Mouse (Mus musculus) midbrain, embryonic 14.5 days (tissue): ENCODE results near the gene Lgals1. TPM values are rescaled to one million over a fixed set of nuclear protein-coding genes. Genes with fewer than 3 reads are reported as not detected.

Source experiments
- ATAC-seq: fragments of 200-750 bp; cut with Nextera tagmentation; 2 replicates; pipeline ENCODE4 v1.8.0; 2017; ENCODE audit warnings: moderate number of reproducible peaks, moderate library complexity; ENCODE audit not compliant: low FRiP score, low TSS enrichment
- DNase-seq: peaks from one replicate; pipeline ENCODE4 v3.0.0-alpha.2; 2015
- H3K27ac ChIP-seq: fragments of 300-500 bp; sonication (generic); replicated peaks from 2 replicates; pipeline ENCODE4 v1.5.1; 2014; ENCODE audit warnings: mild to moderate bottlenecking, low read depth, low read length, moderate library complexity
- H3K27me3 ChIP-seq: fragments of 300-500 bp; sonication (generic); 2 replicates; pipeline ENCODE4 v1.6.1; 2014; ENCODE audit warnings: low read length, control low read depth, mixed read lengths; ENCODE audit not compliant: control insufficient read depth, insufficient read depth
- H3K36me3 ChIP-seq: fragments of 300-500 bp; sonication (generic); 2 replicates; pipeline ENCODE4 v1.6.1; 2014; ENCODE audit warnings: low read length, control low read depth; ENCODE audit not compliant: control insufficient read depth, insufficient read depth
- H3K4me1 ChIP-seq: fragments of 300-500 bp; sonication (generic); 2 replicates; pipeline ENCODE4 v1.6.1; 2014; ENCODE audit warnings: mild to moderate bottlenecking, antibody characterized with exemption, low read length, control low read depth; ENCODE audit not compliant: control insufficient read depth, insufficient read depth
- H3K4me2 ChIP-seq: fragments of 300-500 bp; sonication (generic); 2 replicates; pipeline ENCODE4 v1.6.1; 2014; ENCODE audit warnings: mild to moderate bottlenecking, low read length, moderate library complexity
- H3K4me3 ChIP-seq: fragments of 300-500 bp; sonication (generic); replicated peaks from 2 replicates; pipeline ENCODE4 v1.5.1; 2014; ENCODE audit warnings: low read depth, low read length
- H3K9ac ChIP-seq: fragments of 300-500 bp; sonication (generic); replicated peaks from 2 replicates; pipeline ENCODE4 v1.6.1; 2014; ENCODE audit warnings: mild to moderate bottlenecking, low read length, moderate library complexity
- H3K9me3 ChIP-seq: fragments of 300-500 bp; sonication (generic); 2 replicates; pipeline ENCODE4 v1.6.1; 2016; ENCODE audit warnings: low read length, control low read depth, mixed read lengths; ENCODE audit not compliant: control insufficient read depth
- WGBS: fragments of 180-500 bp; shearing (Covaris S2); extraction: QIAGEN DNeasy Blood & Tissue Kit; methylation state at CpG from one replicate; pipeline ENCODE4 v1.1.7; 2014; 5-methylcytosine and 5-hydroxymethylcytosine counted together
- polyA plus RNA-seq: library from polyadenylated mRNA; unstranded; fragments of >200 nt; fragmentation: Nextera tagmentation; extraction: Ambion mirVana; gene quantifications from 2 replicates; pipeline ENCODE4 v1.2.1, GENCODE M21; 2014

Gene Lgals1
- polyA plus RNA-seq, 1 experiment from 2014 or later: 101 TPM

- no peak for ATAC-seq
Measured at GRCm38 (mm10) chr15:78892440-78892839, 34.1 kb upstream of the Lgals1 start.

DNA sequence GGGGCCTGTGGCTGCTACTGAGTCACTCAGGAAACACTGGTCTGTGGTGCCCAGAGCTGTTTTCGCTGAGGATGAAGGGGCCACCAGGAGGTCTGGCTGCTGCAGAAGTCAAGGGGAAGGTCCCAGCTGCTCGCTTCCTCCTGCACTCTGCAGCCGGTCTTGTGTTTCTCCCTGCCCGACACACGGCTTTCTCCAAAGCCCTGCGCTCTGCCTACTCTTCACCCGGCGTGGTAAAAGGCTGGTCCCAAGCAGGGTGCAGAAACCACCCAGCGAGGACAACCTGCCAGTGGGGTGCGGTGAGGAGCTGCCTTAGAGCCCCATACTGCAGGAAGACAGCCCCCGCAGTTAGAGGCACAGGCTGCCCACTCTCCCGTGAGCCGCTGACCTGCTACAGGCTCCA is 31.8 kb upstream of the Lgals1 start:
- no peak for ATAC-seq
- H3K4me3 ChIP-seq: no peak overlapping the region
- no peak for DNase-seq
- 83% methylated on average over 13 of the region's 13 CpGs for WGBS
- 0 out of 2 replicates have a peak, but pooled peaks cover 3% of the 10 kb centered on the region for H3K4me1 ChIP-seq
- H3K36me3 ChIP-seq: peaks cover 45% of the 10 kb centered on the region
- H3K9ac ChIP-seq: no peak overlapping the region
- 0 out of 2 replicates have a peak, but pooled peaks cover 4% of the 10 kb centered on the region for H3K27me3 ChIP-seq
- H3K27ac ChIP-seq: no peak overlapping the region
- no peaks in the 10 kb centered on the region for H3K9me3 ChIP-seq
- H3K4me2 ChIP-seq: no peak overlapping the region

More at GRCm38 (mm10) chr15:78892440-78892839, 34.1 kb upstream of the Lgals1 start:
- Histone ChIP-seq H3K4me3 (no peak overlapping the region), H3K27me3 (no peaks in the 10 kb centered on the region), H3K36me3 (peaks cover 66% of the 10 kb centered on the region), H3K27ac (no peak overlapping the region), H3K4me1 (no peaks in the 10 kb centered on the region), H3K4me2 (no peak overlapping the region), H3K9me3 (no peaks in the 10 kb centered on the region), H3K9ac (no peak overlapping the region)
- WGBS: 66% methylated on average over 7 of the region's 7 CpGs
- no peak for DNase-seq

- Histone ChIP-seq H3K4me2 (no peak overlapping the region), H3K36me3 (peaks cover 37% of the 10 kb centered on the region), H3K27me3 (peaks cover 8% of the 10 kb centered on the region; the same call in 1 of the 2 replicates), H3K9me3 (no peaks in the 10 kb centered on the region), H3K4me1 (peaks cover 8% of the 10 kb centered on the region; the same call in 1 of the 2 replicates), H3K9ac (no peak overlapping the region), H3K4me3 (no peak overlapping the region), H3K27ac (no peak overlapping the region)
- ATAC-seq (no peak), DNase-seq (no peak)
- 87% methylated on average over 2 of the region's 2 CpGs for WGBS
Measured at GRCm38 (mm10) chr15:78895741-78896140, 30.8 kb upstream of the Lgals1 start.

- ATAC-seq: no peak
- H3K9ac ChIP-seq: no peak overlapping the region
- H3K9me3 ChIP-seq: no peaks in the 10 kb centered on the region
Measured at GRCm38 (mm10) chr15:78896149-78896548, 30.4 kb upstream of the Lgals1 start.

GRCm38 (mm10) chr15:78897488-78897887 is 29.0 kb upstream of the Lgals1 start:
- WGBS: 89% methylated on average over 4 of the region's 4 CpGs
- Histone ChIP-seq H3K4me3 (no peak overlapping the region), H3K9ac (no peak overlapping the region), H3K27me3 (peaks cover 11% of the 10 kb centered on the region; the same call in 1 of the 2 replicates), H3K9me3 (no peaks in the 10 kb centered on the region), H3K4me2 (no peak overlapping the region), H3K36me3 (peaks cover 20% of the 10 kb centered on the region), H3K27ac (no peak overlapping the region), H3K4me1 (peaks cover 8% of the 10 kb centered on the region; the same call in 1 of the 2 replicates)
- DNase-seq: no peak
- no peak for ATAC-seq

More at GRCm38 (mm10) chr15:78896149-78896548, 30.4 kb upstream of the Lgals1 start:
- Histone ChIP-seq H3K27me3 (peaks cover 8% of the 10 kb centered on the region; the same call in 1 of the 2 replicates), H3K4me2 (no peak overlapping the region), H3K4me1 (peaks cover 8% of the 10 kb centered on the region; the same call in 1 of the 2 replicates), H3K36me3 (peaks cover 33% of the 10 kb centered on the region), H3K27ac (no peak overlapping the region), H3K4me3 (no peak overlapping the region)
- WGBS: 89% methylated on average over 3 of the region's 3 CpGs
- DNase-seq: no peak

DNA sequence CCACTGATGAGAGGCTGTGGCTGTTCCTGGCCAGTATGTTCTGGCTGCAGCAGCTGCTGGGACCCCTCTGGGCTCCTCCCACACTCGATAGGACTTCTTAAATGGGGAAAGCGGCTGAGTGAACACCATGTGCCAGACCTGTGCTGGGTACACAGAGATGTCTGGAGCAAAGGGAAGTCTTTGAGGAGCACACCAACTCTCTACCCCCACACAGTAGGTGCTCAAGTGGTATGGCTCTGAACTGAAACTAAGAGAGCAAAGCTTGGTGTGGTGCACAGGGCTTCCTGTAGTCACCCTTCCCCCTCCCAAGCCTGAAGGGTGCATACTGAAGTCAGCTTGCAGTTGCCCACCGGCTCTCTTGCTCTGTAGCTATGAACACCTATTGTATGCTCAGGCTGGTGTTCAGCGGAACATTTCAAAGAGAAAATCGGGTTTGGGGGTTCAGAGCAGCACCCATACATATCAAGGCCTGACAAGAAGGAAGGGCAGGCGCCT is 28.0 kb upstream of the Lgals1 start:
- DNase-seq (no peak), ATAC-seq (no peak)
- H3K4me3 ChIP-seq: no peak overlapping the region
- no peak overlapping the region for H3K27ac ChIP-seq
- H3K36me3 ChIP-seq: peaks cover 10% of the 10 kb centered on the region
- no peak overlapping the region for H3K9ac ChIP-seq
- no peaks in the 10 kb centered on the region for H3K9me3 ChIP-seq
- no peak overlapping the region for H3K4me2 ChIP-seq
- WGBS: 58% methylated on average over 6 of the region's 6 CpGs
- H3K4me1 ChIP-seq: peaks cover 8% of the 10 kb centered on the region; the same call in 1 of the 2 replicates
- H3K27me3 ChIP-seq: peaks cover 11% of the 10 kb centered on the region; the same call in 1 of the 2 replicates

DNA sequence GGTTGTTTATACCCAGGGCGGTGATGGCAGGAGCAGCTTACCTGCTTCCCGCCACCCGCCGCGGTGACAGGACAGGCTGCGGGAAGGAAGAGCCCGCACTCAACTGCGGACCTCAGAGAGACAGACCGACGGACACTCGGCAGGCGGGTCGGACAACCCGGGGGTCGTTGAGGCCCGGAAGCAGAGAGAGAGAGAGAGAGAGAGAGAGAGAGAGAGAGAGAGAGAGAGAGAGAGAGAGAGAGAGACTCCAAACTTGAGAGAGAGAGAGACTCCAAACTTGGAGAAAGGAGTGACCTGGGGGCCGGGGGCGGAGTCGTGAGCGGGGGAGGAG is 27.2 kb upstream of the Lgals1 start, which contains the start of gene Gm49510:
Gene Gm49510 (plus strand): TSS at position 259 of the 331 bp plus-strand sequence.
- Histone ChIP-seq H3K27me3 (peaks cover 11% of the 10 kb centered on the region; the same call in 1 of the 2 replicates), H3K27ac (no peak within 1 kb of the TSS), H3K4me2 (peak within 1 kb of the TSS; percentile 85), H3K36me3 (0 out of 2 replicates have a peak, but pooled peaks cover 2% of the 10 kb centered on the region), H3K9ac (peak within 1 kb of the TSS; percentile 56), H3K4me3 (peak within 1 kb of the TSS; percentile 45), H3K4me1 (peaks cover 8% of the 10 kb centered on the region; the same call in 1 of the 2 replicates), H3K9me3 (no peaks in the 10 kb centered on the region)
- ATAC-seq (no peak), DNase-seq (no peak)
- under 1% methylated on average over 19 of the region's 20 CpGs for WGBS

DNA sequence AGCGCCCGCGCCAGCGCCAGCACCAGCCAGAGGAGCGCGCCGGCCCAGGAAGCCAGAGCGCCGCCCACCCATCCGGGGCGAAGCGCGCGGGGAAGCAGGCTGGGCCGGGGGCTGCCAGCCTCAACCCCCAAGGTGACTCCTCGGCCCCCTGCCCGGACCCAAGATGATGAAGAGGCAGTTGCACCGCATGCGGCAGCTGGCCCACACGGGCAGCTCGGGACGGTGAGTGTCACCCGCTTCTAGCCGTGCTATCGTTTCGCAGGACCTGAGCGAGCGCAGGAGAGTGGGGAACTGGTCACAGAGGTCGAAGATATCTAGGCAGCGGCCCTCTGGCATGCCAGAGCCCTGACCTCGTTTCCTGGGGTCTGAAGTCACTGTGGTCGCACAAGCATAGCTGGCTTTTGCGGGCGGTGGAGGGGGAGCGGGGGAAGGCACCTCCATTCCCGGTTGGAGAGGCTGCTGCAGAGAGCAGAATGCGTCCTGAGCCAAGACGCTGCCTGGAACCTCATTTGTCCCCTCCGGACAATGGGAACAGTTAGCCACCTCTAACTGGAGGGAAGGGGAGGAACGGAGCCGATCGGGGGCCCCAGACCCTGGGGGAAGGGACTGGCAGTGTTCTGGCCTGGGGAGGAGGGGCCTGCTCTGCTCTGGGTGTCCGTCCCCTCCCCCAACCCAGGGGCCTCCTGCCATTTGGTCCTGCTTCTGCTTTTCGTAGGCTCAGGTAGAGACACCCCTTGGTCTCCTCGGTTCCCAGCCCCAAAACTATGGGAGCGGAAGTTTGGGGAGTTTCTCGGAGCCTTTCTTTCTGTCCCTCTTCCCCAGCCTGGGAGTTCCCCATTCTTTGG is 26.6 kb upstream of the Lgals1 start, which contains the start of gene Sh3bp1:
Gene Sh3bp1 (plus strand): TSS at position 29 of the 845 bp plus-strand sequence.
- ATAC-seq (no peak), DNase-seq (peak; percentile 66)
- H3K9me3 ChIP-seq: no peaks in the 10 kb centered on the region
- H3K4me1 ChIP-seq: peaks cover 8% of the 10 kb centered on the region; the same call in 1 of the 2 replicates
- peak within 1 kb of the TSS; percentile 56 for H3K9ac ChIP-seq
- H3K27me3 ChIP-seq: peaks cover 11% of the 10 kb centered on the region; the same call in 1 of the 2 replicates
- H3K36me3 ChIP-seq: no peaks in the 10 kb centered on the region
- 2% methylated on average over 46 of the region's 47 CpGs for WGBS
- no peak within 1 kb of the TSS for H3K27ac ChIP-seq
- H3K4me2 ChIP-seq: peak within 1 kb of the TSS; percentile 85
- peak within 1 kb of the TSS; percentile 45 for H3K4me3 ChIP-seq
